Mouse (Mus musculus) right cerebral cortex, postnatal 14 days (tissue): ENCODE results near the gene Elp4.

Experiments used
- DNase-seq: peaks from one replicate; pipeline ENCODE4 v3.0.0; 2022

The Elp4 gene

GRCm38 (mm10) chr2:105710511-105710910 lies 193.9 kb downstream of the Elp4 start:
- no peak for DNase-seq

- DNase-seq = no peak
Measured at GRCm38 (mm10) chr2:105709126-105709525, 195.2 kb downstream of the Elp4 start.

GRCm38 (mm10) chr2:105705320-105705719 lies 199.0 kb downstream of the Elp4 start:
- no peak for DNase-seq

- no peak for DNase-seq
Measured at GRCm38 (mm10) chr2:105702586-105702985, 201.8 kb downstream of the Elp4 start.

- no peak for DNase-seq
Measured at GRCm38 (mm10) chr2:105701781-105702180, 202.6 kb downstream of the Elp4 start.

- no peak for DNase-seq
Measured at GRCm38 (mm10) chr2:105698631-105699030, 205.7 kb downstream of the Elp4 start.

- DNase-seq = no peak
Measured at GRCm38 (mm10) chr2:105697741-105698140, 206.6 kb downstream of the Elp4 start.

- no peak for DNase-seq
Measured at GRCm38 (mm10) chr2:105691296-105691695, 213.1 kb downstream of the Elp4 start.

- DNase-seq = no peak
Measured at GRCm38 (mm10) chr2:105689771-105690639, 214.4 kb downstream of the Elp4 start.

- DNase-seq = no peak
Measured at GRCm38 (mm10) chr2:105689304-105689770, 215.0 kb downstream of the Elp4 start.

- no peak for DNase-seq
Measured at GRCm38 (mm10) chr2:105688436-105689303, 215.7 kb downstream of the Elp4 start.

GRCm38 (mm10) chr2:105688011-105688410 lies 216.4 kb downstream of the Elp4 start:
- no peak for DNase-seq

- no peak for DNase-seq
Measured at GRCm38 (mm10) chr2:105687317-105687991, 216.9 kb downstream of the Elp4 start.

GRCm38 (mm10) chr2:105686363-105687316 lies 217.7 kb downstream of the Elp4 start:
- no peak for DNase-seq

GRCm38 (mm10) chr2:105685651-105686050 lies 218.7 kb downstream of the Elp4 start:
- no peak for DNase-seq

- DNase-seq = no peak
Measured at GRCm38 (mm10) chr2:105684991-105685650, 219.2 kb downstream of the Elp4 start.

- no peak for DNase-seq
Measured at GRCm38 (mm10) chr2:105683771-105684410, 220.5 kb downstream of the Elp4 start.

GRCm38 (mm10) chr2:105682634-105683351 lies 221.6 kb downstream of the Elp4 start:
- no peak for DNase-seq

- no peak for DNase-seq
Measured at GRCm38 (mm10) chr2:105682011-105682501, 222.3 kb downstream of the Elp4 start.
